Mouse (Mus musculus) thymus, postnatal 4 days (tissue): ENCODE measurements at regions not wholly inside any gene's neighbourhood (a gene's known extent, or its start where the extent isn't known, plus 50 kb on each side); places are given as distances from the start of the nearest gene placed in this dataset.
"Not testable (repeated sequence)": the region's sequence is repeated elsewhere in the genome, so short reads cannot be mapped to it uniquely, and the experiment has no call there.

Experiments used
- DNase-seq: peaks from one replicate; pipeline ENCODE4 v3.0.0; 2021

- DNase-seq: peak; percentile 71
Observed at GRCm38 (mm10) chr3:130819031-130819836, 89.0 kb upstream of the Rpl34 start.

GRCm38 (mm10) chr3:130818467-130819030, 88.4 kb upstream of the Rpl34 start:
- DNase-seq: peak; percentile 99

GRCm38 (mm10) chr3:130809696-130810665, 79.8 kb upstream of the Rpl34 start:
- peak; percentile 57 for DNase-seq

GRCm38 (mm10) chr3:130805345-130805744, 75.1 kb upstream of the Rpl34 start:
- DNase-seq: no peak

- DNase-seq: no peak
Observed at GRCm38 (mm10) chr3:130804327-130804662, 74.1 kb upstream of the Rpl34 start.

- DNase-seq: peak; percentile 42
Observed at GRCm38 (mm10) chr3:130803591-130804326, 73.6 kb upstream of the Rpl34 start.

GRCm38 (mm10) chr3:130800016-130800415, 69.8 kb upstream of the Rpl34 start:
- DNase-seq: no peak

- DNase-seq: not testable (repeated sequence)
Observed at GRCm38 (mm10) chr3:130797956-130798355, 67.8 kb upstream of the Rpl34 start.

GRCm38 (mm10) chr3:130796531-130796930, 66.3 kb upstream of the Rpl34 start:
- peak; percentile 43 for DNase-seq

GRCm38 (mm10) chr3:130795396-130795795, 65.2 kb upstream of the Rpl34 start:
- DNase-seq: no peak

GRCm38 (mm10) chr3:130794142-130794925, 64.1 kb upstream of the Rpl34 start:
- peak; percentile 80 for DNase-seq

GRCm38 (mm10) chr3:130780706-130781240, 50.6 kb upstream of the Rpl34 start:
- no peak for DNase-seq
